Mouse (Mus musculus): ENCODE data around the gene Rab33b.

- TF ChIP-seq CTCF (IDR thresholded peaks at IDR 0.05; ENCODE audit: low read depth, low read length) (peak; percentile 73), POLR2A (IDR thresholded peaks at IDR 0.05; ENCODE audit: borderline replicate concordance, low read depth, low read length) (no peak)
Observed at GRCm38 (mm10) chr3:51510903-51511302, 27.2 kb downstream of the Rab33b start.
